Mouse (Mus musculus): ENCODE results near the gene Cryba4. TPM values are rescaled to one million over a fixed set of nuclear protein-coding genes. Genes with fewer than 3 reads are reported as not detected.

The Cryba4 gene
- total RNA-seq (2021) = 1 to 10 TPM in 1 of 2 experiments, not detected in 1; 1.0 TPM
- long read RNA-seq, experiment 1, partial matches to known transcripts = 0 of 1 reads
- long read RNA-seq, experiment 1, other reads (novel, unspliced or antisense) = 0 of 1 reads
- long read RNA-seq, experiment 2 = 0 reads

DNA sequence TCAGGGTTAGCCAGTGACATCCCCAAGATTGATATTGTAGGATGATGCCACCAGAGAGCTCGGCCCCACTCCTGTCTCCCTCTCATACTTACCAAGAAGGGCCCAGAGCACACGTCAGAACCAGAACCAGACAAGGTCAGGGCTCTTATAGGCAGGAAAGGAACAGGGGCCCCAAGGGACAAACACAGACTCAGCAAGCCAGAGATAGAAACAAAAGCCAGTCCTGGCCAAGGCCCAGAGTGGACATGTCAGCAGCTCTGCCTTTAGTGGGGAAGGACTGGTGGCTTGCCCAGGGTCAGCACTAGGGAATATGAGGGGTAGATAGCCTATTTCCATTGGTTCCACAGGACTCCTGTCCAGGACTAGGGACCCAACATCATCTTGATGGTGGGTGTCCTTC is at the start of gene Cryba4:
TSS of gene Cryba4 (minus strand) at position 119 of the 400 bp plus-strand sequence.
- no peak for DNase-seq (ENCODE audit: low spot score in 2 of 2)

GRCm38 (mm10) chr5:112301694-112302093 is 49.4 kb upstream of the Cryba4 start:
- no peak for DNase-seq (ENCODE audit: low spot score in 2 of 2)

- no peak for DNase-seq (ENCODE audit: low spot score in 2 of 2)
Measured at GRCm38 (mm10) chr5:112300721-112301308, 48.5 kb upstream of the Cryba4 start.

DNA sequence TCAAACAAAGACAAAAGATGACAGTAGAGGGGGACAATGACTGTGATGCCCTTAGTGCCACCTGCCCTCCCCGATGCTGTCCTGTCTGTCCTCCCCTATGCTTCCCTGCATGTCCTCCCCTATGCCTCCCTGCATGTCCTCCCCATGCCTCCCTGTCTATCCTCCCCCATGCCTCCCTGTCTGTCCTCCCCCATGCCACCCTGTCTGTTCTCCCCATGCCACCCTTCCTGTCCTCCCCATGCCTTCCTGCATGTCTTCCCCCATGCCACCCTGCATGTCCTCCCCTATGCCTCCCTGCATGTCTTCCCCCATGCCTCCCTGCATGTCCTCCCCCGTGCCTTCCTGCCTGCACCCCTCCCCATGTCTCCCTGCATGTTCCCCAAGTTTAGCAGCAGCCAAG is 47.8 kb upstream of the Cryba4 start:
- no peak for DNase-seq (ENCODE audit: low spot score in 2 of 2)

DNA sequence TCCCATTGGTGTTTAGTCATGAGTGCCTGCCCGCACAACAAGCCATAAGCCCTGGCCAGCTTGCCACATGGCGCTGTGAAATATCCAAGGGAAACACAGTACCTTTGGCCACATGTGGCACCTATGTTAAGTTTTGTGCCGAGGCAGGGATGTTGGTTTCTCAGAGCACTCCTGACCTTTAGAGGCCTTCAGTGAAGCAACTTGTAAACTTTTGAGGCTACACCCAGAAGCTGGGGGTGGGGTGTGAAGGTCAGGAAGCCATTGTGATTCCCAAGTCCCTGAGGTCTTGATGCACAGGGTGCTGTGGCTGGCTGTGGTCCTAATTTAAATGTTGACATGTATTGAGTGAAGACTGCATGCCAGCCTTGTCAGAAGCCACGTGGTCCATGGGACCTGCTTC is 47.1 kb upstream of the Cryba4 start:
- DNase-seq (ENCODE audit: low spot score in 2 of 2) = no peak

DNA sequence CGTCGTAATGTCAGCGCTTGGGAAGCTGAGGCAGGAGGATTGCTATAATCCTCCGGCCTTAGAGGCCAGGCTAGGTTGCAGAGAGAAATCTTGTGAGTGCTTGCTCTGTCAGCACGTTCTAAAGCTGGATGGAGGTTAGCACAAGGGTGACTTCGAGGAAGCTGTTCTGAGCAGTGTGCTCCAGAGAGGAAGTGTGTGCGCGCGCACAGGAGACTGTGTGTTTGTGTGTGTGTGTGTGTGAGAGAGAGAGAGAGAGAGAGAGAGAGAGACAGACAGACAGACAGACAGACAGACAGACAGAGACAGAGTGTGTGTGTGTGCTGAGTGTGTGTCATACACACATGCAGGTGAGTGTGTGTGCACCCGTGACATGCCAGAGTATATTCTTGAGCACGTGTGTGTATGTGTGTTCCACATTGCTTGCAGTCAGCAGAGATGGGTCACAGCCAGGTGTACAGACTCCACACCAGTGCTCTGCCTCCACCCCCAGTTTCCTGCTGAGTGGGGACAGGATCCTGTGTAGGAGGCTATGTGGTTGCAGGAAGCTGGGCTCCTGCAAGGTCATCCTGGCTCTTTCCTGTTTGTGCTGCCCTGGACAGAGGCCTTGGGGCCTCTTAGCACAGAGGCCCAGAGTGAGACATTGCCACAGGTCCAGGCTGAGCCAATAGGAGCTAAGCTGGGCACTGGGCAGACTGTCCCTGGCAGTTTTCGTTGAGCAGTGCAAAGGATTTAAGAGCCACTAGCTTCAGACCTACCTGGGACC is 46.1 kb upstream of the Cryba4 start:
- DNase-seq (ENCODE audit: low spot score in 2 of 2) = no peak

GRCm38 (mm10) chr5:112297257-112297656 is 44.9 kb upstream of the Cryba4 start:
- DNase-seq (ENCODE audit: low spot score in 2 of 2) = no peak

- no peak for DNase-seq (ENCODE audit: low spot score in 2 of 2)
Measured at GRCm38 (mm10) chr5:112296404-112297181, 44.3 kb upstream of the Cryba4 start.

DNA sequence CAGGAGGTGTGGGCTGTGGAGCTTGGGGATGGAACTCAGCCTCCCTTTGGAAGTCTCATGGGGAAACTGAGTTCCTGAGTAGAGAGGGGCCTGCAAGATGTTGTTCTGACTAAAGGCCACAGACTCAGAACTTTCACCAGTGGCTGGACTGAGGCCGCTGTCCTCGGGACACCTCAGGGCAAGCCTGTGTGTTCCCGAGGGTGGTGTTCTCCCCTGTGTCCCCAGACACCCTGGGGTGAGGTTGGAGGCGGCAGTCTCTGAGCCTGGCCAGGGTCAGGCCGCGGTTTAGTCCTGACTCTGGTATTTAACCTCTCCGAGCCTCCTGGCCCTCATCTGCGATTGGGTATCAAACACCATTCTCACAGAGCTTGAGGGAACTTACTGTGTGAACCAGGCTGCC is 43.2 kb upstream of the Cryba4 start:
- no peak for DNase-seq (ENCODE audit: low spot score in 2 of 2)

- no peak for DNase-seq (ENCODE audit: low spot score in 2 of 2)
Measured at GRCm38 (mm10) chr5:112295162-112295561, 42.8 kb upstream of the Cryba4 start.

- no peak for DNase-seq (ENCODE audit: low spot score in 2 of 2)
Measured at GRCm38 (mm10) chr5:112294696-112295095, 42.4 kb upstream of the Cryba4 start.

GRCm38 (mm10) chr5:112293800-112294199 is 41.5 kb upstream of the Cryba4 start:
- no peak for DNase-seq (ENCODE audit: low spot score in 2 of 2)

DNA sequence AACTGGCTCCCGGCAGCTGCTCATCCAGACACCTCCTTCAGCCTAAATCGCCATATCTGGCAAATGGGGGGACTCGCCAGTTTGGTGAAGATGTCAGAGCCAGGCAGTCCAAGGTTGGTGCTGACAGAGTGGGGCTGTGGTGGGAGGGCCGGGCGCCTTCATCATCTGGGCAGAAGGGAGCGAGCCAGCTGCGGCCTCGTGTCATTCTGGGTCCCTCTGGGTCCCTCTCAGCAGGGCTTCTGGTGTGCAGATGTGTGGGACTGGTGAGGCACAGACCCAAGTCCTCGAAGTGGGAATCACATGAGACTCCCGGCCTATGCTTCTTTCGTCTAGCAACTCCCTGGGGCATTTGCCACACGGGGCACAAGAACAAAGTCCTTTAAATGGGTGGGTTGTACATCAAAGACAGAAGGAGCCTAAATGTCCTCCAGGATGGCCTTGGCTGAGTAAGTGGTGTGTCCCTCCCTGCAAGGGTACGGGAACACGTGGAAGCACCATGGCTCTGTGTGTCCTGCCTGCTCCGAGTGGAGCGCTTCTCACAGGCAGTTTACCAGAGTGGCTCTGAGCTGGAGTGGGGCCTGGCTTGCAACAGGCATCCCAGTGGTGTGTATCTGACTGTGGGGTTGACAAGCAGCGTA is 40.1 kb upstream of the Cryba4 start:
- no peak for DNase-seq (ENCODE audit: low spot score in 2 of 2)

DNA sequence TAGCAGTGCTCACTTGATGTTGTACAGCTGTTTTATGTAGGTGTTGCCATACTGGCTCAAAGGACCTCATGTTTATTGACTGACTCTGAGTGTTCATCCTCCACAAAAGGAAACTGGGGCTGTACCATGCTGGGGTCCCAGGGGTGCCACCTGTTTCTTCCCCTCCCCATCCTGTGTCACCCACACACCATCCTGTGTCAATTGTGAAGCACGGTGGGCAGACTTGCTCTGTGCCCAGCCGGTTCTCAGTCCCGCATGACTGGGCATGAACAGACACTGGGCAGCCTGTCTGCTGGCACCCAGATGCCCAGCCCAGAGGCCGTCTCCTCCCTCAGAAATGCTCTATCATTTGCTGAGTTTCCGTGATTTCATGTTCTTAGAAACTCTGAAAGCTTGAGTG is 39.5 kb upstream of the Cryba4 start:
- DNase-seq (ENCODE audit: low spot score in 2 of 2) = no peak

- no peak for DNase-seq (ENCODE audit: low spot score in 2 of 2)
Measured at GRCm38 (mm10) chr5:112290536-112290880, 38.2 kb upstream of the Cryba4 start.

GRCm38 (mm10) chr5:112289819-112290535 is 37.7 kb upstream of the Cryba4 start:
- no peak for DNase-seq (ENCODE audit: low spot score in 2 of 2)

DNA sequence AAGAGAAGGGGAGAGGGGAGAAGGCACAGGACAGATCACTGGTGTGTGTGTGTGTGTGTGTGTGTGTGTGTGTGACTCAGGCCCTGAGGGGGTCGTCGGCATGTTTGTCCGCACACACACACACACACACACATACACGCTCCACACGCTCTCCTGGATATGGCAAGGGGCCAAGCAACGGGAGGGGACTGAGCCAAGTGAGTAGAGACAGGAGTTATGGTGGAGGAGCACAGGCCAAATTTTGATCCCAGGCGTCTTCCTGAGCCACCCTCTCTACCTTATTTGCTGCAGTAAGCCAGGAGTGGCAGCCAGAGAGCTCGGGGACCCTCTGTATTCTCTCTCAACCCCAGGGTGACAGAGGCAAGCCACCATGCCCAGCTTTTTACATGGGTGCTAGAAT is 36.9 kb upstream of the Cryba4 start:
- DNase-seq (ENCODE audit: low spot score in 2 of 2) = no peak

DNA sequence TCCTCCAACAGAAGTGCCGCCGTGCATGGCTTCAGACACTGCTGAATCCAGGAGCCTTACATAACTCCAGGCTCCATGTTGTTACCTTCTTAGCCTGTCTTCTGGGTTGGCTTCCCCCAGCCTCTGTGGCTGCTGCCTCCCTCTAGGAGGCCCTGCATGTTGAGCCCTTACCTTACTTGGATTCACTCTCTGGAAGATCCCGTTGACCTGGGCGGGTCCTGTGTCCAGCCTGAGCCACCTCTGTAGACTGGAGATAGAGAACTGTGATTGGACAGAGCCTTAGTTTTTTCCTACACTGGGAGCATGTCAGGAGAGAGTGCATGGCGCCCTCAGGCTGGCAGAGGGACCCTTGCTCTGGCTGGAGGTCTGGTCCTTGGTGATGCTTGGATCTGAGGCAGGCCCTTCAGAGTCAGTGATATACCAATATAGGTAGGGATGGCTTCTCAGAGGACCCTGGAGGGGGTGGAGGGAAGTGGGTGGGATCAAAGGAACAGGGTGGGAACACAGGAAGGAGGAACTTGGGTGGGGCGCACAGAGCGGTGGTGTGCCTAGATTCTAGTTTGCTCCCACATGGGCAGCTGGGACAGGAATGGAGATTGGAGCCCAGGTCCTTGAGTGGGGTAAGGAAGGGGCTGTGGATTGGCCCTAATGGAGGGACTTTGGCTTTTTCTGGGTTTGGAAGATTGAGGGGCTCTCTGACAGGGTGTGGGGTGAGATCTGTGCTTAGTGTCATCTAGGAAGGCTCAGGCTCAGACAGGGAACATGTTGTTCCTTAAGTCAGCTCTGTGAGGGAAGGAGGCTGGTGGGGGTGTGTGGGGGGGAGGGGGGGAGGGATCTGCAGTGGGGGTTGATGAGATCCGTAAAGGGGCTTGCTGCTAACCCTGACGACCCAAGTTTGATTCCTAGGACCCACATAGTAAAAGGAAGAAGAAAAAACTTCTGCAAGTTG is 36.1 kb upstream of the Cryba4 start:
- DNase-seq (ENCODE audit: low spot score in 2 of 2) = no peak

DNA sequence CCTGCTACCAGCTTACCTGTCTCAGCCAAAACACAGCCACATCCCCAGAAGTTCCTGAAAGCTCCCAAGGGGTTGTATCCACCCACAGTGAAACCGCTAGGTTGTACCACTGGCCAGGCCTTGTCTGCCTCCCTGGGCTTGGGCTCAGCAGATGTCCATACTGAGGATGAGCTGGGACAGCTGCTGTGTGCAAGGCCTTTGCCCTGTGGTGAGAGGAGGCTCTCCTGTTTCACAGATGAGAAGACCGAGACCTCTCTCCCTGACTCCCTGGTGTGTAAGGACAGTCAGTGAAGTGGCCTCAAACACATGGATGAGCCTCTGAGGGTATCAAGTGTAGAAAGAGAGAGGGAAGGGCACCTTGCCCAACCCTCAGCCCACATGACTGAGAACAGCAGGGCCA is 35.3 kb upstream of the Cryba4 start:
- DNase-seq (ENCODE audit: low spot score in 2 of 2) = no peak
